Mouse (Mus musculus): Measurements from ENCODE around the gene Fggy. TPM values are rescaled to one million over a fixed set of nuclear protein-coding genes. Genes with fewer than 3 reads are reported as not detected.

The Fggy gene
- polyA plus RNA-seq, 1 experiment: 5.7 TPM

GRCm38 (mm10) chr4:95871216-95871881, 314.0 kb downstream of the Fggy start:
- no peak overlapping the region for H3K27ac ChIP-seq (ENCODE audit: control insufficient read depth, insufficient read depth, low read depth, low read length)
- H3K36me3 ChIP-seq (ENCODE audit: control insufficient read depth, insufficient read depth, low read length): no peaks in the 10 kb centered on the region
- no peak overlapping the region for H3K4me3 ChIP-seq (ENCODE audit: control insufficient read depth, low read depth, low read length)
- no peaks in the 10 kb centered on the region for H3K4me1 ChIP-seq (ENCODE audit: control insufficient read depth, insufficient read depth, low read length)
- TF ChIP-seq CTCF (IDR thresholded peaks at IDR 0.05; ENCODE audit: control insufficient read depth, insufficient read depth, insufficient replicate concordance, low read depth, low read length): no peak
- no peak for TF ChIP-seq POLR2A (IDR thresholded peaks at IDR 0.05; ENCODE audit: control insufficient read depth, low read depth, low read length)
- H3K27me3 ChIP-seq (ENCODE audit: control insufficient read depth, insufficient read depth, low read length): no peaks in the 10 kb centered on the region

- TF ChIP-seq CTCF (IDR thresholded peaks at IDR 0.05; ENCODE audit: control insufficient read depth, insufficient read depth, insufficient replicate concordance, low read depth, low read length) (no peak), POLR2A (IDR thresholded peaks at IDR 0.05; ENCODE audit: control insufficient read depth, low read depth, low read length) (no peak)
- no peak overlapping the region for H3K4me3 ChIP-seq (ENCODE audit: control insufficient read depth, low read depth, low read length)
- no peaks in the 10 kb centered on the region for H3K4me1 ChIP-seq (ENCODE audit: control insufficient read depth, insufficient read depth, low read length)
- no peak overlapping the region for H3K27ac ChIP-seq (ENCODE audit: control insufficient read depth, insufficient read depth, low read depth, low read length)
- no peaks in the 10 kb centered on the region for H3K27me3 ChIP-seq (ENCODE audit: control insufficient read depth, insufficient read depth, low read length)
- no peaks in the 10 kb centered on the region for H3K36me3 ChIP-seq (ENCODE audit: control insufficient read depth, insufficient read depth, low read length)
Measured at GRCm38 (mm10) chr4:95875896-95876295, 318.6 kb downstream of the Fggy start.

- Histone ChIP-seq H3K4me3 (ENCODE audit: control insufficient read depth, low read depth, low read length) (no peak overlapping the region), H3K27ac (ENCODE audit: control insufficient read depth, insufficient read depth, low read depth, low read length) (no peak overlapping the region), H3K36me3 (ENCODE audit: control insufficient read depth, insufficient read depth, low read length) (no peaks in the 10 kb centered on the region), H3K27me3 (ENCODE audit: control insufficient read depth, insufficient read depth, low read length) (no peaks in the 10 kb centered on the region), H3K4me1 (ENCODE audit: control insufficient read depth, insufficient read depth, low read length) (no peaks in the 10 kb centered on the region)
- TF ChIP-seq POLR2A (IDR thresholded peaks at IDR 0.05; ENCODE audit: control insufficient read depth, low read depth, low read length): no peak
- no peak for TF ChIP-seq CTCF (IDR thresholded peaks at IDR 0.05; ENCODE audit: control insufficient read depth, insufficient read depth, insufficient replicate concordance, low read depth, low read length)
Measured at GRCm38 (mm10) chr4:95877436-95877835, 320.1 kb downstream of the Fggy start.

- Histone ChIP-seq H3K27ac (ENCODE audit: control insufficient read depth, insufficient read depth, low read depth, low read length) (no peak overlapping the region), H3K27me3 (ENCODE audit: control insufficient read depth, insufficient read depth, low read length) (no peaks in the 10 kb centered on the region), H3K4me3 (ENCODE audit: control insufficient read depth, low read depth, low read length) (no peak overlapping the region), H3K4me1 (ENCODE audit: control insufficient read depth, insufficient read depth, low read length) (no peaks in the 10 kb centered on the region), H3K36me3 (ENCODE audit: control insufficient read depth, insufficient read depth, low read length) (no peaks in the 10 kb centered on the region)
- TF ChIP-seq CTCF (IDR thresholded peaks at IDR 0.05; ENCODE audit: control insufficient read depth, insufficient read depth, insufficient replicate concordance, low read depth, low read length): no peak
- TF ChIP-seq POLR2A (IDR thresholded peaks at IDR 0.05; ENCODE audit: control insufficient read depth, low read depth, low read length): no peak
Measured at GRCm38 (mm10) chr4:95881751-95882350, 324.5 kb downstream of the Fggy start.

- TF ChIP-seq POLR2A (IDR thresholded peaks at IDR 0.05; ENCODE audit: control insufficient read depth, low read depth, low read length): no peak
- TF ChIP-seq CTCF (IDR thresholded peaks at IDR 0.05; ENCODE audit: control insufficient read depth, insufficient read depth, insufficient replicate concordance, low read depth, low read length): no peak
- Histone ChIP-seq H3K4me3 (ENCODE audit: control insufficient read depth, low read depth, low read length) (no peak overlapping the region), H3K4me1 (ENCODE audit: control insufficient read depth, insufficient read depth, low read length) (no peaks in the 10 kb centered on the region), H3K36me3 (ENCODE audit: control insufficient read depth, insufficient read depth, low read length) (no peaks in the 10 kb centered on the region), H3K27me3 (ENCODE audit: control insufficient read depth, insufficient read depth, low read length) (no peaks in the 10 kb centered on the region), H3K27ac (ENCODE audit: control insufficient read depth, insufficient read depth, low read depth, low read length) (no peak overlapping the region)
Measured at GRCm38 (mm10) chr4:95884184-95885145, 327.2 kb downstream of the Fggy start.

GRCm38 (mm10) chr4:95895199-95895754, 338.0 kb downstream of the Fggy start:
- no peaks in the 10 kb centered on the region for H3K4me1 ChIP-seq (ENCODE audit: control insufficient read depth, insufficient read depth, low read length)
- H3K27me3 ChIP-seq (ENCODE audit: control insufficient read depth, insufficient read depth, low read length): no peaks in the 10 kb centered on the region
- TF ChIP-seq POLR2A (IDR thresholded peaks at IDR 0.05; ENCODE audit: control insufficient read depth, low read depth, low read length) (no peak), CTCF (IDR thresholded peaks at IDR 0.05; ENCODE audit: control insufficient read depth, insufficient read depth, insufficient replicate concordance, low read depth, low read length) (no peak)
- H3K36me3 ChIP-seq (ENCODE audit: control insufficient read depth, insufficient read depth, low read length): no peaks in the 10 kb centered on the region
- no peak overlapping the region for H3K4me3 ChIP-seq (ENCODE audit: control insufficient read depth, low read depth, low read length)
- H3K27ac ChIP-seq (ENCODE audit: control insufficient read depth, insufficient read depth, low read depth, low read length): no peak overlapping the region

GRCm38 (mm10) chr4:95896571-95896970, 339.3 kb downstream of the Fggy start:
- H3K27me3 ChIP-seq (ENCODE audit: control insufficient read depth, insufficient read depth, low read length): no peaks in the 10 kb centered on the region
- H3K4me3 ChIP-seq (ENCODE audit: control insufficient read depth, low read depth, low read length): no peak overlapping the region
- no peaks in the 10 kb centered on the region for H3K4me1 ChIP-seq (ENCODE audit: control insufficient read depth, insufficient read depth, low read length)
- no peaks in the 10 kb centered on the region for H3K36me3 ChIP-seq (ENCODE audit: control insufficient read depth, insufficient read depth, low read length)
- TF ChIP-seq POLR2A (IDR thresholded peaks at IDR 0.05; ENCODE audit: control insufficient read depth, low read depth, low read length) (no peak), CTCF (IDR thresholded peaks at IDR 0.05; ENCODE audit: control insufficient read depth, insufficient read depth, insufficient replicate concordance, low read depth, low read length) (no peak)
- H3K27ac ChIP-seq (ENCODE audit: control insufficient read depth, insufficient read depth, low read depth, low read length): no peak overlapping the region
